Mouse (Mus musculus) CD4-positive, CD25-positive, alpha-beta regulatory T cell (primary cell): Measurements from ENCODE around the gene Erich4. TPM values are rescaled to one million over a fixed set of nuclear protein-coding genes. Genes with fewer than 3 reads are reported as not detected.

Source experiments
- polyA plus RNA-seq: library from polyadenylated mRNA; unstranded; fragments of 100-300 nt; shearing (Covaris generic); gene quantifications from one replicate; pipeline ENCODE4 v1.2.1, GENCODE M21; 2017

The Erich4 gene
- 0.19 TPM for polyA plus RNA-seq

DNA sequence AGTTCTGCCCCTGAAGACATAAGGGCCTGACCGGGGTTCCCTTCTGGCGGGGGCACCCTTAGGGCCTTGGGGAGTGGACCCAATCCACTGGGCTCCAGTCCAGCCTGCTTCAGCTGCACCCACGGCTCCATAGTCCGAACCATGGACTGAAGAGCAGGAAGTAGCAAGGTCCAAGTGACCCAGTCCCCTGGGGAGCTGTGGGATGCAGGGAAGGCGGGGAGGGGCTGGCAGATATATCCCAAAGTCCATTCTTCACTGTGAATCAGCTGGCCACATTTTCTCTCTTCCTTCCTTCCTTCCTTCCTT is at the start of gene Erich4:
TSS of gene Erich4 (minus strand) at position 187 of the 306 bp plus-strand sequence.

DNA sequence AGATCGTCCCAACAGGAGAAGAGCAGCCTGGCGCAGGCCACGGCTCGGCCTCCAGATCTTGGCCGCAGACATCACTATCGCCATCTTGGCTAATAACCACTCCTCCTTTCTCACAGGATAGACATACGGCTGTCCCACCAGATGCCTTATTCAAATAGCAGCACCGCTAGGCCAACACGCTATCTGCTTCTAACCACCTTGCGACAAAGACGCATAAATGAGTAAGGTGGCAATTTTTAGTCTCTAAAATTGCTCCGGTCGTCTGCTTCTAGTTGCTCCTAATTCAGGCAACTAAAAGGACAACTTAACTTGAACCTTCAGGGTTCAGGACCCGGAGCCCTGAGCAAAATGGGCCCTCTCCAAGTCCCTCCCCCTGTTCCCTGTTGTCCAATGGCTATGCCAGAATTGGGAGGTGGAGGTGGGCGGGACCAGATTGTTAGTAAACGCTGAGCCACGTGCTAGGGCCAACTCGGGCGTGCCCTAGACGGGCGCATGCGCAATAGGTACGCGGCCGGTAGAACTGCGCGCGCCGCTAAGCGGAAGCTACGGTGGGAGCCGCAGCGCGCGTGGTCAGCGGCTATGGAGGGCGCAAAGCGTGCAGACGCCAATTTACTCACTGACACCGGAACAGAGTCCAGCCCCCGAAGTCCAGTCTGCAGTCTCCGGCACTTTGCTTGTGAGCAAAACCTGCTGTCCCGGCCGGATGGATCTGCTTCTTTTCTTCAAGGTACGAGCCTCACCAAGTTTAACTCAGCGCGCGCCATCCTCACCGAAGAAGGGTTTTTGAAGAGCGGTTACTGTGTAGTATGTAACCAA is 43.2 kb upstream of the Erich4 start, which contains the start of the genes Bckdha and Exosc5:
TSS of gene Bckdha (minus strand) at position 325 of the 816 bp plus-strand sequence.
TSS of gene Exosc5 (plus strand) at position 508 of the 816 bp plus-strand sequence.

GRCm38 (mm10) chr7:25626509-25627430 is 11.1 kb upstream of the Erich4 start, which contains the start of gene B3gnt8:
Gene B3gnt8, plus strand, starts transcription at chr7:25626654.

DNA sequence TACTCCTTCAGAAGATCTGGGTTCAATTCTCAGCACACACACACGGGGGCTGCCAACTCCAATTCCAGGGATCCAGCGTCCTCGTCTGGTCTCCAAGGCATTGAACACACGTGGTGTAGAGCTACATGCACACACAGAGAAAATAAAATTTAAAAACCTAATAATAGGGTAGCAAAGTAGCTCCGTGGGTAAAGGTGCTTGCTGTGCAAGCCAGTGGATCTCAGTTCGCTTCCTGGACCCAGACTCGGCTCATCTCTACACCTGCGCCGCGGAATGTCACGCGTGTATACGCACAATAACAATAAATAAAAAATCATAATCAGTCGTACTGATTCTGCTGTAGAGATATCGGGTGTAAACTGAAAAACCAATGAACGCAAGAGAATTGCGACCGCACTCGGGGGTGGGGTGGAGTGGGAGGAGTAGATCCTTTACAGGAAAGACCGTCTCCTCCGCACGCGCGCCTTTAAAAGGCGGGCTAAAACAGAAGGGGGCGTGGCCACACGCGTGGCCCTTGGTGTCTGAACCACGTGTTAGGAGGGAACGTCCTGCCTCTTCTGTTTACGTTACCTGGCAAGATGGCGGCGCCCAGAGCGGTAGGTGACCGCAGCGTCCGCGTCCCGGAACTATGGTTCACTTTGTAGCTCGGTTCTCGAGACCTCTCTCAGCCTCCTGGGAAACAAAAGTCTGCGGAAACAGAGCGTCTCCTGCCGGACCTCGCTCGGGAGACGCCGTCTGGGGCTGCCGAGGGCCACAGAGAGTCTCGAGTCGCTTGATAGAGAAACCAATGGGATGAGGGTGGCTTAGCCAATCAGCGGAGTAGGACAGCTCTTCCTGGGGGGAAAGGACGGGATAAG is 3.4 kb upstream of the Erich4 start, which contains the start of gene Dmac2:
TSS of gene Dmac2 (plus strand) at position 550 of the 857 bp plus-strand sequence.

Other genes starting within 250 kb of the Erich4 start
- not detected for gene Cnfn, start 246.2 kb downstream of the Erich4 start, polyA plus RNA-seq
- 19.4 TPM for gene Lipe, start 217.2 kb downstream of the Erich4 start, polyA plus RNA-seq
- gene Cxcl17, start 203.0 kb downstream of the Erich4 start, polyA plus RNA-seq: not detected
- gene Ceacam1, start 138.3 kb downstream of the Erich4 start, polyA plus RNA-seq: 0.72 TPM
- gene Ceacam2, start 76.0 kb downstream of the Erich4 start, polyA plus RNA-seq: 0.39 TPM
- 64.9 TPM for gene Dmac2, start 3.5 kb upstream of the Erich4 start, polyA plus RNA-seq
- 0.39 TPM for gene B3gnt8, start 10.8 kb upstream of the Erich4 start, polyA plus RNA-seq
- 48.4 TPM for gene Bckdha, start 43.1 kb upstream of the Erich4 start, polyA plus RNA-seq
- 127 TPM for gene Exosc5, start 43.3 kb upstream of the Erich4 start, polyA plus RNA-seq
- gene Tmem91, start 59.3 kb upstream of the Erich4 start, polyA plus RNA-seq: 3.0 TPM
- gene B9d2, start 64.9 kb upstream of the Erich4 start, polyA plus RNA-seq: 39.9 TPM
- 150 TPM for gene Tgfb1, start 71.1 kb upstream of the Erich4 start, polyA plus RNA-seq
- 72.4 TPM for gene Ccdc97, start 103.2 kb upstream of the Erich4 start, polyA plus RNA-seq
- 122 TPM for gene Hnrnpul1, start 138.9 kb upstream of the Erich4 start, polyA plus RNA-seq
- gene Axl, start 172.8 kb upstream of the Erich4 start, polyA plus RNA-seq: 21.1 TPM
- 2.6 TPM for gene Cyp2s1, start 201.0 kb upstream of the Erich4 start, polyA plus RNA-seq